Mouse (Mus musculus): ENCODE data around the gene Sgf29.
"Not testable (repeated sequence)": the region's sequence is repeated elsewhere in the genome, so short reads cannot be mapped to it uniquely, and the experiment has no call there.

The Sgf29 gene

GRCm38 (mm10) chr7:126688156-126688555 is 39.0 kb downstream of the Sgf29 start:
- not testable (repeated sequence) for DNase-seq (ENCODE audit: low read depth)

DNA sequence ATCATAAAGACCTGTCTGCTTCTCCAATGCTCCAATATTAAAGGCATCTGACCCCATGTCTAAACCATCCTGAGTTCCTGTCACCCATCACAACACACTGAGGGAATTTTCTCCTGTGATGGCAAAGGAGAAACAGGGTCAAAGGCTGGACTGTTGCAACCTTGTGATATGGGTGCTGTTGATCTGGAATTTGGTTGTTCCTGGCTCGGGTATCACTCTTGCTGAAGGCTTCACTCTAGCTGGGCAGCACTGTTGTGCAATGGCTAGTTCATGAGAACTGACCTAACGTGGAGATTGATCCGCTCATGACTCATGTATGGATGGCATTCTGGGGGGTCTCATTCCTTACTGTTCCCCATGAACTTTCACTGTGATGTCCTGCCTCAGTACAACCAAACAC is 39.9 kb downstream of the Sgf29 start:
- no peak for DNase-seq (ENCODE audit: low read depth)

DNA sequence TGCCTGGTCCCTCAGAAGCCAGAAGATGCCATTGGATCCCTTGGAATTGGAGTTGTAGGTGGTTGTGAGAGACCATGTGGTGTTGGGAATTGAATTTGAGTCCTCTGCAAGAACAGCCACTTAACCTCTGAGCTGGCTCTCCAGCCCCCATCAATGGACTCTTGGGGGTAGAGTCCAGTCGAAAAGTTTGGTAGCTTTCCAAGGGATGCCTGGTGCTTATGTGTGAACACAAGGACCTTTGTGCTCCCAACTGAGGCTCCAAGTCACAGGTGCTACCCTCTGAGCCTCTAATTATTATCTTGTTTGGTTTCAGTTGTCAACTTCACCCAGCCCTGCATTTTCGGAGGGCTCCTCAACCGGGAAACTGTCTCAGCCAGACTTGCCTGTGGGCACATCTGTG is 41.6 kb downstream of the Sgf29 start:
- no peak for DNase-seq (ENCODE audit: low read depth)

DNA sequence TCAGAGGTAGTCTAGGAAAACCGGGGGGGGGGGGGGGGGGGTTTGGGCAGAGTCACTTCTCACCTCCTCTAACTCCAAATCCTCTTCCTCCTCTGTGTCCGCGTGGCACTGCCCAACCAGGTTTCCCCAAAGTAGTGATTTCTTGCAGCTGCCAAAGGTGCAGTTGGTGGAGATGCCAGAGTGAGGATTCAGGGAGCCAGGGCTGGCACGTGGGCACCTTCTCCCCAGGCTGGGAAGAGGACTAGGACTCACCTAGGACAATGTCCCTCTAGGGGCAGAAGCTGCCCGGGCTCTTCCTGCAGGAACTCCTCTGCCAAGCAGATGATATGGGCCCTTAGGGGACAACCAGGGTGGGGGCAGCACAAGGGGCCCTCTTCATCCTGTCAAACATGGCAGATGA is 42.6 kb downstream of the Sgf29 start:
- DNase-seq (ENCODE audit: low read depth), result no peak

DNA sequence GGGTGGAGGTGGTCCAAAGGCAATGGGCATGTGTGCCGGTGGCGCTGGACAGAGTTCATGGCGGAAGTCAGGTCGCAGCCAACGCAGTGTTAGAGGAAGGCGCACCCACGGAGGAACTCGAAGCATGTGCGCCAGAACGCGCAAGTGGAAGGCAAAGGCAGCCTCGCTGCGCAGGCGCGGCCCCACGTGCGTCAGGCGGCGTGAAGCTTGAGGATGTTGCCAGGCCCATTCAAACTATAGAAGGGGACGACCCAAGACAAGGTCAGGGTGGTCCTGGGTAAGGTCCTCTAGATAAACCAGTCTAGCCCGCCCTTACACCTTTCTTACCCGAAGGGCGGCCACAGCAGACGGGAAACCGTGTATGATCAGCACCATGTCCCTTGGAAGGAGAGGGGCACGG is 43.3 kb downstream of the Sgf29 start:
- no peak for DNase-seq (ENCODE audit: low read depth)

GRCm38 (mm10) chr7:126693256-126693655 is 44.1 kb downstream of the Sgf29 start:
- peak; percentile 75 for DNase-seq (ENCODE audit: low read depth)

DNA sequence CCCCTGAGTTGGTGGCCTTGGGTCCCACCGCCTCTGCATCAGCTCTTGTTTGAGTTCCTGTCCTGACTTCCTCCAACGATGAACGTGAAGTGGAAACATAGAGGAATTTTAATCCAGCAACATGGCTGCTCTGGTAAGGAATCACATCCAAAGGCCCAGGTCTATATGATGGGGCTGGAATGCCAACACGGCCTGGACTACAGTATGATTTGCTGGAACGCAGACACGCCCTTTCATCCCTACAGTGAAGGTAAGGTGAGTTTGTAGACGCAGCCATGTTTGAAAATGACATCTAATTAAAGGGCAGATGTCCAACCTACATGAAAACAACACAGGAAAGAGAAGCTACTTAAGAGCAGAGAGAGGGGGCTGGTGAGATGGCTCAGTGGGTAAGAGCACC is 44.7 kb downstream of the Sgf29 start:
- DNase-seq (ENCODE audit: low read depth), result no peak

DNA sequence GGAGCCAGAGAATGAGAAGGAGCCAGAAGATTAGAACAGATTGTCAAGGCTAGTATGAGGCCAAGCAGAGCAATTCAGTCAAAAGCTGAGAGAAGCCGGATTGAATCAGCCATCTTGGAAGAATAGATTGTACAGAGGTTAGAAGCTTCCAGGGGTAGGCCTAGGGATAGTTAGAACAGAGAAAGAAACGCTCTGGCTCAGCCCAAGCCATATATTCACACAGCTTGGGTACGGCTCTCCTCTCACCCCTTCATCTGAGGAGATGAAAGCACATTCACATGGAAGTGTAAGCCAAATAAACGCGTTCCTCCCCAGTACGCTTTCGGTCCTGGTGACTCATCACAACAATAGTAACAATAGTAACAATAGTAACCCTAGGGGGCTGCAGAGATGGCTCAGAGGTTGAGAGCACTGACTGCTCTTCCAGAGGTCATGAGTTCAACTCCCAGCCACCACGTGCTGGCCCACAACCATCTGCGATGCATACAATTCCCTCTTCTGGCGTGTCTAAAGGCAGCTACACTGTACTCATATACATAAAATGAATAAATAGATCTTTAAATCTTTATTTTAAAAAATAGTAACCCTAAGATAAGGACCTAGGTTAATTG is 45.4 kb downstream of the Sgf29 start:
- no peak for DNase-seq (ENCODE audit: low read depth)

DNA sequence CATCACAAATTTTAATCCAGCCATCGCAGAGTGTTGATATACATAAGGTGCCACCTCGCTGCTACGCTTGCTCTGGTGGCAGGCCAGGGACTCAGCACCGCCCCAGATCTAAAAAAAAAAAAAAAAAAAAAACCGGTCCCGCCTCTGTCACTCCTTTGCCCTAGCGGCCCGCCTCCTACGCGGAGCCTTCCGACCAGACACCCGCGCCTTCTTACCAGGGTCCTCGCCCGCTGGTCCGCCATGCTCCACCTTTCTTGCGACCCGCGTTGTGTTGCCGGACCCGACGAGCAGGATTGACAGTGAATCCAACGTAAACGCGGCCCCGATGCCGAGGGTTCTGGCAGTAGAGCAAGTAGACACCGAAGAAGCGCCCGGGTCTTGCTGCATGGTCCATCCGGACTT is 46.1 kb downstream of the Sgf29 start, which contains the start of gene Bola2:
Gene Bola2 (plus strand): TSS at position 192 of the 402 bp plus-strand sequence.
- DNase-seq (ENCODE audit: low read depth), result no peak

DNA sequence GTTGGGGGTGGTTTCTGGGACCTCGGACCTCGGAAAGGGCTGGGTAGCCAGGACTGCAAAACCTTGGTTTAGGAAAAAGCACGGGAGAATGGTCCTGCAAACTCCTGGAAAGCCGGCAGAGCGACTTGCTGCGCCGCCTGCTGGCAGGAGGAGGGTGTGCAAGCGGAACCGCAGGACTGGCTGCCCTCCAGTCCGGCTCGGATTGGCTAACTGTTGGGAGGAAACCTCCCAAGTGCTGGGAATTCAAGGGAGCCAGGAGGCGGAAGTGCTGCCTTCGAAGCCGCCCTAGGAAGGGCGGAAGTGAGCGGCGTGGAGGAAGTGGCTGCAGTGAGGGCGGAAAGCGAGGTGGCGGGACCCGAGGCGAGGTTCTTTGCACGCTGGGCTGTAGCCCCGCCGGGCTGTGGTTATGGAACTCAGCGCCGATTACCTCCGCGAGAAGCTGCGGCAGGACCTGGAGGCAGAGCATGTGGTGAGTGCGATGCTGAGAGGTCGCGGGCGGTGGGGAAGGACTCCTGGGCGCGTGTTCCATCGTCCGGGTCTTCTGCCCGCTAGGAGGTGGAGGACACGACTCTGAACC is 46.6 kb downstream of the Sgf29 start, which contains the start of gene Slx1b:
Gene Slx1b (minus strand): TSS at position 154 of the 577 bp plus-strand sequence.
- DNase-seq (ENCODE audit: low read depth), result peak; percentile 97

DNA sequence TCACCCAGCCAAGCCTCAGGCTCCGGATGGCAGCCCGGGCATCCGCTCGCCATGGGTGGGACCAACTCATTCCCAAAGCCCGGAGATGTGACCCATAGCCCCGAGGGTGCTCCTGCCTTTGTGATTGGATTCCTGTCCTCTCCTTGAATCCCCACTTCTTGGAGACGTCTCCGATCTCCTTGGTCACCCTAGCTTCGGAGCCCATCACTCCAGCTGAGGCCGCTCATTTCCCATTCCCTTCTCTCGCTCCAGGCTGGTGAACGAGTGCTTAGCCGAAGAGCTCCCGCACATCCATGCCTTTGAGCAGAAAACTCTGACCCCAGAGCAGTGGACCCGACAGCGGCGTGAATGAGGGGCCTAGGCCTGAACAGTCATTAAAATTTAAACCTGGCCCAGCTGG is 47.2 kb downstream of the Sgf29 start:
- DNase-seq (ENCODE audit: low read depth), result no peak

DNA sequence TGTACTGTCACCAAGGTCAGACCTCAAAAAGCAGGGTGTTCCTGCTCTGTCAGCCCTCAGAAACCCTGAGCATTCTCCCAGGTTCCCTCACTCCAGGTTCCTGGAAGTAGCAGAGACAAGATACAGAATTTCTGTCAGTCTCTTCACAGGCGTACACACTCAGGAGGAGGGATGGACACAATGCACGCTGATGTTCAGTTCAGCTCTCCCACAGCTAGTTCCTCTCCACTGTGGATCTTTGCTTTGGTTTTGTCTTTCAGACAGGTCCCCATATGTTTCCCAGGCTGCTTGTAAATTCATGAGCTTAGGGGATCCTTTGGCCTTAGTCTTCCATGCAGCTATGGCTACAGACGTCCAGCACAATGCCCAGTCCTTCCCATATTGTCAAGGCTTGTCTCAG is 47.8 kb downstream of the Sgf29 start:
- no peak for DNase-seq (ENCODE audit: low read depth)

DNA sequence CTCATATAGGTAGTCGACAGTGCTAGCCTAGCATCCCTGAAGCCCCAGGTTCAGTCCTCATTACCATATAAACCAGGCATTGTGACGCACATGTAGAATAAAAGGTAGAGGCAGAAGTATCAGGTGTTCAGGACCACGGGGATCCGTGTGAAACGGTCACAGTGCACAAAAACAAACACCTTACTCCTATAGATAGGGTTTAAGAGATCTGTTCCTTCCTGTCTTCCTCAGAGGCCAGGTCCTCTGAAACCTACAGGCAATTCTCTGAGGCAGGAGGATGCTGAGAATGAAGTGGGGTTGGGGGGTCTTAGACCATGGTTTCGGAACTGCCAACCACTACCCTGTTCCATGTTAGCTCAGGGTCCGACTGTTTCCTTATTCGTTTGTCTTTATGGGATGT is 48.7 kb downstream of the Sgf29 start:
- DNase-seq (ENCODE audit: low read depth), result no peak

DNA sequence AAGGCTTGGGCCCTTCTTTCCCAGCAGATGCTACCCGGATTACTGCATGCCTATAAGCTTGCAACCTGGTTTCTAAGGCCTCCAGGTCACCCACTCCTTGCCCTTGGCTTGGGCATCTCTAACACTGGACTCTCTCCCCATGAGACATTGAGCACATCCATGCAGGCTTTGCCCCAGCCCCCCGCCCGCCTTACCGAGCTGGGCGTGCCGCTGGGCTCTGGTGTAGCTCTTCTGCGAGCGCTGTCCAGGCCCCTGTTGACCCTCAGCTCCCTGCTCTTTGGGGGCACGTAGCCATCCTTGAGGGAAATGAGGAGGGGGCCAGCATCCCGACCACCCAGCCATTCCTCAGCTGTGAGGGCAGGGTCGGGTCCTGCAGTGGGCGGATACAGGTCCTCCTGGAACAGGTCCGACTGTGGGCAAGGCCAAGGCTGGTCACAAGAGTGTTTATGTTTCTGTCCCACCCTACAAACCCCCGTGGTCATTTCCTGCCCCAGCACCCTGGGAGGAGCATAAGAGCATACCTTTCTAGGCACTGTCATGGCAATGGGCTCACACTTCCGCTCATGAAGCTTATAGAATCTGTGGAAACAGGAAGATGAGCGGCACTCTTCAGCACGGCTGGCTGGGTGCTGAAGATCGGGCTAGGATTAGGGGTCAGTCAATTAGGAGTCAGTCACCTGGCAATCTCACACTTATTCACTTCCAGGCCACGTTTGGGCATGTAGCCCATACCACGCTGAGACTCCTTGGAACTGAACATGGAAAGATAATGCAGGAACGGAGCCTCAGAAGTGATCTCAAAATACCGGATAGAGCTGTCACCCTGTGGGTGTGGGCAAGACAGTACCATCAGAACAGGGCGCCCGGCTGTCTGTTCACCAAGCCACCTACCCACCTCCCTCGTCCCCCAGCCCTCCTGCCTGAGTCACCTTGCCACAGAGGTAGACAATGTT is 51.2 kb downstream of the Sgf29 start:
- DNase-seq (ENCODE audit: low read depth), result no peak

GRCm38 (mm10) chr7:126701070-126701469 is 52.0 kb downstream of the Sgf29 start:
- no peak for DNase-seq (ENCODE audit: low read depth)

- DNase-seq (ENCODE audit: low read depth), result no peak
Measured at GRCm38 (mm10) chr7:126701559-126702357, 52.6 kb downstream of the Sgf29 start.

GRCm38 (mm10) chr7:126702358-126702757 is 53.2 kb downstream of the Sgf29 start:
- DNase-seq (ENCODE audit: low read depth), result no peak

DNA sequence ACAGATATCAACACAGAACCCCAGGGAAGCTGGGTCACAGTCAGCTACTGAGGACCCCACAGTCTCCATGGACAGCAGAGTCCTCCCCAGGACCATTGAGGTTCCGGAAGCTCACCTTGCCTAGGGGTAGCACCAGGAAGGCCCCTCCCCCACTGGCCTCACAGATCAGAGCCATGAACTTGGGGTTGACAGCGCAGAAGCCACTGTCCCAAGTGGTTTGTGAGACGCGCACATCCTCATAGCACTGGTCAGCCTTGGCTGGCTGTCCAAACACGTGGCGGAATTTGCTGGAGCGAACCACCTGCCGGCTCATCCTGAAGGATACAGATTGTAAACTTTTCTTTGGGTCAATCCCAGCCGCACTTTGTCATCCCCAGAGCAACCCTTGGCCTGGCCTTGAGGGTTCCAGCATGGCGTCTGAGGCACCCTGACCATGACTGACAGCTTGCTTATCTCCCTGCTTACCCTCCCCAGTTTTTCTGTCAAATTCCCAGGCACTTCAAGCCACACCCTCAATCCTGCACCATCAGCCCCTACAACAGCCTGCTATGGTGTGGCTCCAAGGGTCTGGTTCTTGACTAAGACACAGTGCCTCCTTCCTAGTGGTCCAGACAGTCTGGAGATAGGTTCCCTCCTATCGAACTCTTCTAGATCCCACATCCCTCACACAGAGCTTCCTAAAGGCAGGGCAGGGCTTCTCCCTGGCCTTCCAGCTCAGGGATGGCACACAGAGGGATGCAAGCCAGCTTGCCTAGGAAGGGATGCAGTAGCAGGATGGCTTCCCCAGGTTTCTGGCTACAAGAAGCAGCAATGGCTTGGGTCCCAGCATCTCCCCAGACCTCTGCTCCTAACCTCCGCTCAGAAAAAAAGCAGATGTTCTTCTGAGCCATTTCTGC is 54.0 kb downstream of the Sgf29 start:
- DNase-seq (ENCODE audit: low read depth), result no peak

- DNase-seq (ENCODE audit: low read depth), result no peak
Measured at GRCm38 (mm10) chr7:126703757-126704077, 54.6 kb downstream of the Sgf29 start.

- no peak for DNase-seq (ENCODE audit: low read depth)
Measured at GRCm38 (mm10) chr7:126704121-126704980, 55.2 kb downstream of the Sgf29 start.
